Mouse (Mus musculus) heart, postnatal 14 days (tissue): Measurements from ENCODE around the gene Gm6377. TPM values are rescaled to one million over a fixed set of nuclear protein-coding genes. Genes with fewer than 3 reads are reported as not detected.
A peak's percentile ranks its signal among the peaks of the same experiment; 100 is the strongest.

Experiments used
- DNase-seq, 2 experiments: peaks; one replicate each; pipeline ENCODE4 v3.0.0; 2021 to 2022
- intact Hi-C: fragments of 180-260 bp; cut with DNase I; formaldehyde crosslinking; loops from one replicate; pipeline ENCODE4 v1.15.1; 2025
- long read RNA-seq, 2 experiments: library from polyadenylated mRNA; stranded (forward); transcript quantifications; one replicate each; pipeline ENCODE4 v2.0.0; 2021
- total RNA-seq, 2 experiments: library from RNA; stranded (reverse); gene quantifications; 2 replicates each; pipeline ENCODE4 v1.2.3; 2021

Gm6377 gene
- total RNA-seq = under 1 TPM; 0.17 to 0.29 TPM
- long read RNA-seq, experiment 1 = 0 reads
- long read RNA-seq, experiment 2 = 0 reads

GRCm38 (mm10) chrX:109196468-109196867, at the start of gene Gm6377:
TSS of gene Gm6377 (plus strand) at chrX:109196756.
- DNase-seq = no peak
- intact Hi-C loops = no loop called here

- intact Hi-C loops = no loop called here
- DNase-seq = no peak
Observed at GRCm38 (mm10) chrX:109147108-109147507, 49.4 kb upstream of the Gm6377 start.

- intact Hi-C loops = no loop called here
- no peak for DNase-seq
Observed at GRCm38 (mm10) chrX:109151228-109151627, 45.3 kb upstream of the Gm6377 start.

GRCm38 (mm10) chrX:109160326-109160725, 36.2 kb upstream of the Gm6377 start:
- intact Hi-C loops = no loop called here

GRCm38 (mm10) chrX:109160901-109161300, 35.7 kb upstream of the Gm6377 start:
- intact Hi-C loops = no loop called here
- no peak for DNase-seq

More at GRCm38 (mm10) chrX:109160326-109160725, 36.2 kb upstream of the Gm6377 start:
- DNase-seq = no peak

GRCm38 (mm10) chrX:109175038-109175437, 21.5 kb upstream of the Gm6377 start:
- intact Hi-C loops = no loop called here
- DNase-seq = peak; percentile 3 to 19

- intact Hi-C loops = no loop called here
- no peak for DNase-seq
Observed at GRCm38 (mm10) chrX:109175470-109175869, 21.1 kb upstream of the Gm6377 start.

GRCm38 (mm10) chrX:109184706-109185478, 11.7 kb upstream of the Gm6377 start:
- no peak for DNase-seq
- intact Hi-C loops = no loop called here

GRCm38 (mm10) chrX:109189607-109190006, 6.9 kb upstream of the Gm6377 start:
- intact Hi-C loops = no loop called here
- no peak for DNase-seq

- intact Hi-C loops = no loop called here
- DNase-seq = peak; percentile 21 to 22
Observed at GRCm38 (mm10) chrX:109190969-109191368, 5.6 kb upstream of the Gm6377 start.

- peak in 1 of 2 experiments; percentile 8 for DNase-seq
- intact Hi-C loops = no loop called here
Observed at GRCm38 (mm10) chrX:109191436-109191835, 5.1 kb upstream of the Gm6377 start.

- DNase-seq = no peak
- intact Hi-C loops = no loop called here
Observed at GRCm38 (mm10) chrX:109207843-109208242, 11.3 kb downstream of the Gm6377 start.

GRCm38 (mm10) chrX:109228720-109229119, 32.2 kb downstream of the Gm6377 start:
- intact Hi-C loops = no loop called here
- no peak for DNase-seq

GRCm38 (mm10) chrX:109235383-109236036, 39.0 kb downstream of the Gm6377 start:
- DNase-seq = no peak
- intact Hi-C loops = loop anchor here (5.0 kb wide), 1 partner anchor 158 kb away; no protein-coding TSS in a partner anchor

- intact Hi-C loops = loop anchor here (5.0 kb wide), 1 partner anchor 161 kb away; no protein-coding TSS in a partner anchor
- no peak for DNase-seq
Observed at GRCm38 (mm10) chrX:109238163-109238562, 41.6 kb downstream of the Gm6377 start.

Other genes with a start within 250 kb of the Gm6377 start
- gene Hmgn5, start 183.4 kb upstream of the Gm6377 start, total RNA-seq = 1 to 10 TPM; 5.5 to 5.6 TPM
- gene Sh3bgrl, start 101.4 kb upstream of the Gm6377 start, total RNA-seq = 10 to 100 TPM; 39.6 to 49.5 TPM